Mouse (Mus musculus) spleen, postnatal 14 days (tissue): ENCODE measurements around the gene Kansl1.
"Not testable (repeated sequence)": the region's sequence is repeated elsewhere in the genome, so short reads cannot be mapped to it uniquely, and the experiment has no call there.

Source experiments
- DNase-seq, 2 experiments: peaks; one replicate each; pipeline ENCODE4 v3.0.0; 2021 to 2022; ENCODE audit warnings: low spot score in 2 of 2

Gene Kansl1

DNA sequence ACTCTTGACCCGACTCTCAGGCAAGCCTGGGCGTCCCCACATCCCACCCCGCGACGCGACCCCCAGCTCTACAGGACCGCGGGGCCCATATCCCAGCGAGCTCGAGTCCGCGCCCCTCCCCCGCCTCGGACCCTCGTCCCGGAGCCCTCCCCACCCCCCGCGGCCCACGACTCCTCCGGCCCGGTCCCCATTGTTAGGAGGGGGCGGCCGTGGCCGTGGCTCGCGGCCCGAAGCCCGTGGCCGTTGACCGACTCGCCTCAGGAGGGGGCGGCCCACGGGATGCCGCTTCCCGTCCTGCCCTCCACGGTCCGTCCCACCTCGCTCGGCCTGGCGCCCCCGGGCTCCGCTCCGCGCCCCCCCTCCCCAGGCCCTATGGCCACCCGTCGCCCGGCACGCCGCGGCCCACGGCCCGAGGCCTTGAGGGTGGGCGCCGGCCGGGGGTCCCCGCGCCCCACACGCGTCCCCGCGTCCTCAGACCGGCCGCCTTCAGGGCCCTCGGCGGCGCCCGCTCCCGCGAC, at the start of gene Kansl1:
Gene Kansl1 (minus strand): TSS at position 111 of the 518 bp plus-strand sequence.
- DNase-seq: peak; percentile 3 to 7

DNA sequence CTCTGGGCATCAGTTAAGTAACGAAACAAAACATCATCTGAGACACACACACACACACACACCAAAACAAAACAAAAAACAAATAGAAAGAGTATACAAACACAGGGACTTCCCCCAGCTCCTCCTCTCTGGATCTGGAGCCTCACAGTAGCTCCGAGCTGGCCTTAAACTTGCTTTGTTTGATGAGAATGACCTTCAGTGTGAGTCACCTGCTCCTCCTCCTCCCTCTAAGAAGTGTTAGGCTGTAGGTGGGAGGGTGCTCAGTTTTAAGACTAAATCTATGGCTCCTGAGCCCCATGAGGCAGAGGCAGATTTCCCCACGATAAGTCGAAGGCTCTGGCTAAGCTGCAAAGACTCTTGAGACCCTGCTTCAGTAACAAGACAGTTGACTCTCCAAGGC, 43.8 kb upstream of the Kansl1 start:
- DNase-seq: no peak

DNA sequence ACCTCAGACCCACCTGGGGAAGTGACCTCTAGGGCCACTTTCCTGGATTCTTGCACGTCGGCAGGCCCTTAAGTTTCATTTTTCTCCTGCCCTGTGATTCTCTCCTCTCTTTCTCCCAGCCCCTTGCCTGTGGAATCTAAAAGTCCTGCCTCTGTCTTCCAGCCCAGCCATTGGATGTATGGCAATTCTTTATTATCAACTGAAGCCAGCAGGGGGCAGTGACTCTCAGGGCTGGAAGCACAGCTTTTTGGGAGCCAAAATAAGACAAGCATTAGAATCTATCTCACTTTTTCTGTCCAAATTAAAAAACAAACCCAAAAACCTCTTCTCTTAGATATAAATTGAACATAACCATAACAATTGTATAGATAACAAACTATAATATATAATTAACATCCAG, 41.9 kb upstream of the Kansl1 start:
- peak in 1 of 2 experiments; percentile 18 for DNase-seq

DNA sequence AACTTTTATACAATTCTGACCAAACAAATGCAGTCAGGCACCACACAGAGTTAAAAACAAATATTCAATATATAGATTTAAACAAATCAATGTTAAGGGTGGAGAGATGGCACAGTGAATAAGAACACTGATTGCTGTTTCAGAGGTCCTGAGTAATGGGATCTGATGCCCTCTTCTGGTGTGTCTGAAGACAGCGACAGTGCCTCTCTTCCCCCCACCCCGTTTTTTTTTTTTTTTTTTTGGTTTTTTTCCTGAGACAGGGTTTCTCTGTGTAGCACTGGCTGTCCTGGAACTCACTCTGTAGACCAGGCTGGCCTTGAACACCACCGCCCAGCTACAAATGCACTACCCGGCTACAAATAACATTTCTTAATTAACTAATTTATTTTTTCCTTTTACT, 39.8 kb upstream of the Kansl1 start:
- no peak for DNase-seq

DNA sequence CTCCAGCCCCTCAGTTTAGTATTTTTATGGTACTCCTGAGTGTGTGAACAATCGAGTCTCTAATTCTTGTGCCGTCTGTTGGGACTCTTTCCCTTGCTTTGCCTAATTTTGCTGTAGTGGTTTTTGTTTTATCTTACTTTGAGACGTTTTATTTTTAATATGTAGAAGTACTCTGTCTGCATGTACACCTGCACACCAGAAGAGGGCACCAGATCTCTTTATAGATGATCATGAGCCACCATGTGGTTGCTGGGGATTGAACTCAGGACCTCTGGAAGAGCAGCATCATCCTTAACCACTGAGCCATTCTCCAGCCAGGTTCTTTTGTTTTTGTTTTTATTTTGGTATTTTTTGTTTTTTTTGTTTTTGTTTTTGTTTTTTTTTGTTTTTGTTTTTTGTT, 19.6 kb upstream of the Kansl1 start:
- DNase-seq: no peak

DNA sequence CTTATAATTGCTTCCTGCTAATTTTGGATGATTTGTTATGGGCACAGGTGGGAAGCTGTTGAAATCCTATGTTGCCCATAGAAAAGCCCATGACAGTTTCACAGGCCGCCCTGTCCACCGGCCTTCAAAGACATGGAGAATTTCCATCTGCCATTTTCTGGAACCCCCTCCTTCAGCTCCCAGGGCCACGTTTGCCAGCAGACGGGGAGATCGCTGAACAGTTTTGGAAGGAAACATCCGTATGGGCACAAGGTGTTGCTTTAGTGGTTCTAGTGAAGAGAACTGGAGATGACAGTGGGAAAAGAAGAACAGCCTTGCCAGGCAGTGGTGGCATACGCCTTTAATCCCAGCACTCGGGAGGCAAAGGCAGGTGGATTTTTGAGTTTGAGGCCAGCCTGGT, 13.3 kb upstream of the Kansl1 start:
- no peak for DNase-seq

DNA sequence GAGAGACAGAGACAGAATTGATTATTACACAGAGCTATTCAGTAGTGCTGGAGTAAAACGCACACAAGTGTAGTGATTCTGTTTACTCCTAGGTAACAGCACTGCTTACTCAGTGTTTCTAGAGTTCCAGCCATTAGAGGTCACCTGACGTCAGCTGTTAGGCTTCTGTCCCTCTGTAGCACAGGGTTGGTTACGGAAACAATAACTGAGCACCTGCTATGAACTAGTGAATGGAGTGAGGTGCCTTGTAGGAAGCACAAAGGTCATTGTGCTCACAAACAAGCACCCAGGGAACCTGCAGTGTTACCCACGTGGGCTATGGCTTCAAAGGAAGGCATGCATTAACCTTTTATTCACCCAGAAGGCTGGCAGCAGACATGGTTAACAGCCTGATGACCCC, 10.8 kb upstream of the Kansl1 start:
- no peak for DNase-seq

DNA sequence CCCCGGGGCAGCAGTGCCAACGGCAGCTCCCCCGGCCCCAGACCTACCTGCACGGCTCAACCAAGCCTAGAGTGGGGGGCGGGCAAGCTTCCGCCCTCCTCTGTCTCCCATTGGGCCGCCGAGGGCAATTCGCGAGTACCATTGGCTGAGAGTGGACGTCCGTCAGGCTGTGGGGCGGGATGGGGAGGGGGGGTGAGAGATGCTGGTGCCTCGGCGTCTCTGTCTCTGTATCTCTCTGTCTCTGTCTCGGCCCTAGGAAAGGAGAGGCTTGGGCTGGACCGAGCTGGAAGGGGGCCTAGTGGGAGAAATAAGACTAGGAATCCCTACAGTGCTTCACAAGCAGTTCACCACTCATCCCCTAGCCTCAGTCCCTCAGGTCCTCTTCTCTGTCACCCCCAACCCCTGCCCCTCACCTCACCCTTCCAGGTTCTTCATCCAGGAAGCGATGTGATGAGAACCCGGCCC, 742 bp upstream of the Kansl1 start:
- peak; percentile 74 to 83 for DNase-seq

DNA sequence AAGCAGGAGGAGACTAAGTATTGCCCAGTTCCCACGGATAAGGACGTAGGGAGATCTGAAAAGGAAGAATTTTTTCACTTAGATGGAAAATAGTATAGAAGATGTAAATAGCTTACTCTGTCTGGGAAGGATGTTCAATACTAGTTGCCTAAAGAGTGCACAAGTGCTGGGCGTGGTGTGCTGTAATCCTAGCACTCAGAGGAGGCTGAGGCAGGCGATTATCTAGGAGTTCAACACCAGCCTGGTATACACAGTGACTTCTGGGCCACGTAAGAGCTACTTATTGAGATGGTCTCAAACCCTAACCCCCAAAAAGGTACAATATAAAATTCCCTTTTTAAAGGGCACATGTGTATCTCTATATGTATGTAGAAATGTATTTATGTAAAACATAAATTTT, 963 bp downstream of the Kansl1 start:
- no peak for DNase-seq

DNA sequence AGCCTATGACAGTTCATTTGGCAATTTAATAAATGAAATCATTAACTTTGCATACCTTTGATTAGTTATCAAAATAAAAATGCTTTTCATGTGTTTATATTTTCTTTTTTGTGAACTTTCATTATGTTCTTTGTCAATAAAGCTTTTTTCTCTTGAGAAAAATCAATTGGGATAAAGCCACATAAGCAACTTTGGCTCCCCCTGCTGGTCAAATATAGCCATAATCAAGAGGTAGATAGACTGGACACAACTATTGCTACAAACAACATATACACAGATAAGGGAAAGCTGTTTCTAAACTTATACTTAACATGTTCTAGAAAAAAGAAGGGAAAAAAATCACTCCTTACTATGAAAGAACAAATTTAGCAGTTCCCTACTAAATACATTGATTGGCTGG, 7.1 kb downstream of the Kansl1 start:
- peak in 1 of 2 experiments; percentile 61 for DNase-seq

DNA sequence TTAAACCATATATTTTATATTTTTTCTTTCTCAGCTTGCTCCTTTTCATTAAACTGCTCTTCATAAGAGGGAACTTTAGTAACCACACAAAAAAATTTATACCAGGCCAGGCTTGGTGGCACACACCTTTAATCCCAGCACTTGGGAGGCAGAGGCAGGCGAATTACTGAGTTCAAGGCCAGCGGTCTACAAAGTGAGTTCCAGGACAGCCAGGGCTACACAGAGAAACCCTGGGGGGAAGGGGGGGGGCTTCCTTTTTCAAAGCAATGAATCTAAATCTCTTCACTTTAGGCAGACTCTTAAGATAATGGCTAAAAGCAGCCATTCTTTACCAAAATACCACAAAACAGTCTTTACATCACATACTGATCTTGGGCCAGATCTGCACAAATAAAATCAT, 9.0 kb downstream of the Kansl1 start:
- DNase-seq: no peak

DNA sequence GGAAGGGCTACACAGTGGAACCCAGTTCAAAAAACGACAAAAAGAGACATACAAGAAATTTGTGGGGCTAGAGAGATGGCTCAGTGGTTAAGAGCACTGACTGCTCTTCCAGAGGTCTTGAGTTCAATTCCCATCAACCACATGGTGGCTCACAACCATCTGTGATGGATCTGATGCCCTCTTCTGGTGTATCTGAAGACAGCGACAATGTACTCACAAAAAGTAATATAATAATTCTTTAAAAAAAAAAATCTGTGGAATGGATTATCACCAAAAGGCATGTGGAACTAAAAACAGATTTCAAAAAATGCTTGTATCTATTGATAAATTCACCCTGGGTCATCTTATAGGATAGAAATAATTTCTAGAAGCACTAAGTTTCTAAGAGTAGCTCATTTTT, 10.2 kb downstream of the Kansl1 start:
- DNase-seq: no peak

DNA sequence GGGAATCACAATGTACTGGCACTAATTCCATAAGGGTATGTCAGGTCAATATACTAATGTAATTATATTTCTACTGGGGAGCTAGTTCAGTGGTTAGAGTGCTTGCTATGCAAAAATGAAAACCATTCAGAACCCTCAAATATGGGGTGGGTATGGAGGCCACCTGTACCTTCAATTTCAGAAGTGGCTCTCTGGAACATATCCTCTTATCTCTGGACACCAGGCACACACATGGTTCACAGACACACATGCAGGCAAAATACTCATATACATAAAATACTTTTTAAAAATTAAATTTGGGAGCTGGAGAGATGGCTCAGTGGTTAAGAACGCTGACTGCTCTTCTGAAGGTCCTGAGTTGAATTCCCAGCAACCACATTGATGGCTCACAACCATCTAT, 16.0 kb downstream of the Kansl1 start:
- DNase-seq: no peak

DNA sequence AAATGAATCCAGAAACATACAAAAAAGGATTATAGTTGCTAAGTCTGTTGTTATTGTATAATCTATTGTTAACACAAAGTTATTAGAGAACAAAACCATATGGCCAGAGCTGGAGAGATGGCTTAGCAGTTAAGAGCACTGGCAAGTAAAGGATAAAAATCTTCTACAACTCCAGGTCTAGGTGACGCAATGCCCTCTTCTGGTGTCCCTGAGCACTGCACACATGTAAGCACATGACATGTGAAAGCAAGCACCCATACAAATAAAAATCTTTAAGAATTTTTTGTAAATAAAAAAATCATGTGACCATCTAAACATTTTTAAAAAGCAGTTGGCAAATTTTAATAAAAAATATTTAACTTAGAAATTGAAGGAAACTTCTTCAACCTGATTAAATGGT, 17.4 kb downstream of the Kansl1 start:
- DNase-seq: peak in 1 of 2 experiments; percentile 21

DNA sequence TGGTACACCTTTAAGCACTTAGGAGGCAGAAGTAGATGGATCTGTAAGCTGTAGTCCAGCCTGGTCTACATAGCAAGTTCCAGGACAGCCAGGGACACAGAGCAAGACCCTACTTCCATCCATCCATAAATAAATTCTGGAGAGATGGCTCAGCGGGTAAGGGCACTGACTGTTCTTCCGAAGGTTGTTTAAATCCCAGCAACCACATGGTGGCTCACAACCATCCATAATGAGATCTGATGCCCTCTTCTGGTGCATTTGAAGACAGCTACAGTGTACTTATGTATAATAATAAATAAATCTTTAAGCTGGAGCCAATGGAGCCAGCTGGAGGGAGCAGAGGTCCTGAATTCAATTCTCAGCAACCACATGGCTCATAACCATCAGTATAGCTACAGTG, 20.2 kb downstream of the Kansl1 start:
- DNase-seq: not testable (repeated sequence)

DNA sequence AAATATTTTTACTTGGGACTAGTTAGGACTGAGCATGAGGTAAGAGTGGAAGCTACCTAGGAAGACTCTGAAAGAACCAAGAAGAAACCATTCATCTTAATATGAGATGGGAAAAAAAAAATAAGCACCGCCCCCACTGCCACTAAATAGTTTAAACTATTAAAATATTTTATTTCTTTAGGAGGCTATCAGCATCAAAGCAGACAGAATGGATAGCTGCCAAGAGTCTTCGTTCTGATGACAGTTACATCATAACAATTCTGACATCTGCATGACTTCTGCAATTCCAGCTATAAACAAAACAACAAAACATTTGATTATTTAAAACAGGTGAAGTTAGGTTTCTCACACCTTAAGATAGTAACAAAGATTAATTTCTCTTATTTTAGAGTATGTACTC, 23.1 kb downstream of the Kansl1 start:
- DNase-seq: no peak

DNA sequence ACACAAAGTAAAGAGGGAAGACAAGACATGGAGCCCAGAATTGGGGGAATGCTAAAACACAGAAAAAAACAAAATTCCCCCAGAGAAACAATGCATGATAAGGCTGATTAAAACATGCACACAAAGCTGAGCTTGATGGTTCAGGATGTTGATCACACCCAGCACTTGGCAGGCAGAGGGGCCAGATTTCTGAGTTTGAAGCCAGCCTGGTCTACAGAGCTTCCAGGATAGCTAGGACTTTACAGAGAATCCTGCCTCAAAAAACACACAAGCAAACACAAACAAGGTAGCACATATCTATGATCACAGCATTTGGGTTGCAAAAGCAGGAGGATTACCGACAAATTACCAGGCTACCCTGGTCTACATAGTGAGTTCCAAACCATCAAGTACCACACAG, 23.6 kb downstream of the Kansl1 start:
- DNase-seq: no peak

DNA sequence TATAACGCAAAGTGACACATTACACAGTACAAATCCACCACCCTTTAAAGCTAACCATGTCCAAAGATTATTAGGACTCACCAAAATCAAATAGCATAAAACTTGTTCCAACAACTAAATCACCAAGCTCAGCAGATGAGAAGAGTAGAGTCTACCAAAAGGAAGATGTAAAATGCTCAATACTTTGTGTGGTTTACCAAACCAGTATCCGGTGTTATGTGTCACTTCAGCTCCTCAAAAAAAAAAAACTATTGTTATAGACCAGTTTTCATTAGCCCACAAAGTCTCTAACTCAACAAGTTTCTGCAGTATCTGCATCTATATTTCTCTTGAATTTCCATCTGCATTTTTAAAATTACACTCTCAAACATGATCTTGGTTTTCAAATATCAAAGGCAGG, 25.3 kb downstream of the Kansl1 start:
- DNase-seq: no peak

DNA sequence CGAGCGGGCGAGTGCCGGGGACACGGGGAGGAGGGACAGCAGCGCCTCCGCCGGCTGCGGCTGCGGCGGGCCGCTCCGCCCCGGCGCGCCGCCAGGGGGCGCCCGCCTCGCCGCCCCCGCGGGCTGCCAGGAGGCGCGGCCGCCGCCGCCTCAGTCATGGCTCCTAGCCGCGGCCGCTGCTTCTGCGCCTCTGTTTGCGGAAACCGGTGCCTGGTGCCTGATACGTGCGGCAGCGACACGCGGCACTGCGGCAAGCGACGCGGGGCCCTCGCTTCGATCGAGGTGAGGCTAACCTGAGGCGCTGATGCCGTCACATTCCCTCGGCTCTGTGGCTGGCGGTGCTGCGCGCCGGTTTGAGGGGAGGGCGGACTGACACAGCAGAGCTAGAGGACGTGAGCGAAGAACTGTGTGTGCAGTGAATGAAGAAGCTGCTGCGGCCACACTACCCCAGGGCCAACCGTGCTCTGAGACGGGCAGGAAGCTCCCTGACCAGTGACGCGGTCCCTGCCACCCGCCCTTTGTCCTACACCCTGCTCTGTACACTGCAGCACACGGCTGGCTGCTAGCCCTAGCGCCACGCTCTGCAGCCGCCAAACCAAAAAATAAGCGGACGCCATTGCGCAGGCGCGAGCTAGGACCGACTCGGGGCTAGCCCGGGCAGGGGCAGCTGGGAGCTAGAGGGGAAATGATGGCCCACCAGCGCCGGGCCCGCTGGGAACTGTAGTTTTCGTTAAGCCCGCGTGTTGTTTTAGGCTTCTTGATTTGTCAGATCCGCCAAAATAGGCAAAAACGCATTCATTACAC, 26.1 kb downstream of the Kansl1 start:
- peak; percentile 88 to 92 for DNase-seq

DNA sequence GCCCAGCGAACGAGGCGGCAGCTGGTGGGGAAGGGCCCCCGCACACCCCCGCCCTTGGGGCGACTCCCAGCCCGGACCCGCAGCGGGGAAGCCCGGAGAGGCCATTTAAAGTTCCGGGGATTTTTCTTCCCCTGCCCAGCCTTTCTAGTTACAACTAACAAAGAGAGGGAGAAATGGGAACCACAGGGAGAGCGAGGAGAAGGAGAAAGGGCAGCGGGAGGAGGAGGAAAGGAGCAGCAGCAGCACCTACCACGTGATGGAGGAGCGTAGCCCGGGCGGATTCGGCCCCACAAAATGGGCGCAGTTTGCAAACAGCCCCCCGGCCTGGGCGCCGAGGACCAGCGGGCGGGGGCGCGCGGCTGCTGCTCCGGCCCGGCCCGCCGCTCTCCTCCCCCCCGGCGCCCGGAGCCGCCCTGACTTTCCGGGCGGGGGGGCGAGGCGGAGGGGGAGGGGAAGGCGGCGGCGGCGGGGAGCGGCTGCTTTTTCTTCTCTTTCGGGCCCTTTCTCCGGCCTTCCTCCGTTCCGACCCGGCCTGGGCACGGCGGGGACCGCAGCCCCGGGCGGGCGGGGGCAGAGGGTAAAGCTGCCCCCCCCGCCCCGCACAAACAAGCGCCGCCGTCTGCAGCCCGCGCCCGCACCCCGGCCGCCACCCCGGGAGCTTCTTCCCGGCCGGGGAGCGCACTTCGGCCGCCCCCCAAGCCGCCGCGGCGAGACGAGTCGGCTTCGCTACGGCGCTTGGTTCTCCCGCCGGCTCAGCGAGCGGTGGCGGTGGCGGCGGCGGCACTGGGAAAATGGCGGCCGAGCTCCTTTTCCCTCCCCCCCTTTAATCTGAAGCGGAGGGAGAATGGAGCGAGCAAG, 27.0 kb downstream of the Kansl1 start:
- peak; percentile 48 to 61 for DNase-seq

DNA sequence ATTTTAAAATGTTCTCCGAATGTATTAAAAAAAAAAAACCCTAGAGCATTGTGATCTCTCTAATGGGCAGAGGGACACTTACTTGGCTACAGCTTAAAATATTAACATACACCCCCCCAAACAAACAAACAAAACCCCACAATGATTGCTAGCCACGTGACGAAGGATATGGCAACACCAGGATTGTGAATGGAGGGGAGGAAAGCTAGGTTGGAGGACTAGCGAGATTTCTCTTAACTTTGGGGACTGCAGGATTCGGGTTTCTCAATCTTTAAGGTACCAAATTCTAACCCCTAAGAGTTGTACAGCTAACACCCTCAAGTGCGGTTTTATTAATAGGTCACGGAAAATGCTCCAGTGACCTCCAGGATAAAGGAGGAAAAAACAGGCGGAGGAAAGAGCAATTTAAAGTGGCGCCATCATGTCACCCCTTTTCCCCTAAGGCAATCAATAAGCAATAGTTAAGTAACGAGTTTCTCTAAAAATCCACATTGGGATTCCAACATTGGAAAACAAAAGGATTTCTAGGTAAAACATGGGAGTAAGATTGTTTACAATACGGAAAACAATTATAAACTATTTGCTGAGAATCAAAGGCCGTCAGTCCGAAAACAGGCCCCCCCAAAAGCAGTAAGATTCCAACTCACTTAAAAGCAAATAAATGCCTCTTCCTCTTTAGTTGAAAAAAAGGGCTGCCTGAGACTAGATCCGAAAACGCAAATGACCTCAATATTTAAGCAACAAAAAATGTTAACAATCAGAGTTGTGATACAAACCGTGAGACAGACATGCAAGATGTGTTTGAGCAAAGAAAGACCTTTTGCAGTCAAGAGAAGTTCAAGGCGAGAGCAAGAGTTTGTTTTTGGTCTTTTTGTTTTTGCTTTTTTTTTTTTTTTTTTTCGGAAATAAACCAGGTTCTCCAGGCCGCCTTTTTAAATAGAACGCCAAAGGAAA, 27.9 kb downstream of the Kansl1 start:
- DNase-seq: no peak

DNA sequence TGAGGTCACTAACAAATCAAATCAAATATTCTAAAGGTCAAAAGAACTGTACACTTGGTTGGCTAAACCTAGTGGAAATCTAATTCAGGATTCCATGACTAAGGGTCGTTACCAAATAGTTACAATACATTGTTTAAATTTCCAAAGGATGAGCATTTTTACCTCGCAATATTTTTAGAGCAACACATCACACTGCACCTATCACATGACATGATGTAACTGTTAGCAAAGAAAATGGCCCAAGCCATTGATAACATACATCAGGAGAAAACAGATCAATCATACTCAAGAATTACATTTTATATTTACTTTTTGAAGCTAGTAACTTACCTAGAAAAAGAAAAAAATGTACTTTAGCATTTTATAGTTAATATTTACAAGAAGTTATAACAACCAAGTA, 29.0 kb downstream of the Kansl1 start:
- DNase-seq: no peak
